Mouse (Mus musculus): ENCODE results near the gene Mbd6. TPM values are rescaled to one million over a fixed set of nuclear protein-coding genes. Genes with fewer than 3 reads are reported as not detected.

Mbd6 gene
- total and polyA plus RNA-seq, 3 experiments: 4.1 to 239 (median 107) TPM

DNA sequence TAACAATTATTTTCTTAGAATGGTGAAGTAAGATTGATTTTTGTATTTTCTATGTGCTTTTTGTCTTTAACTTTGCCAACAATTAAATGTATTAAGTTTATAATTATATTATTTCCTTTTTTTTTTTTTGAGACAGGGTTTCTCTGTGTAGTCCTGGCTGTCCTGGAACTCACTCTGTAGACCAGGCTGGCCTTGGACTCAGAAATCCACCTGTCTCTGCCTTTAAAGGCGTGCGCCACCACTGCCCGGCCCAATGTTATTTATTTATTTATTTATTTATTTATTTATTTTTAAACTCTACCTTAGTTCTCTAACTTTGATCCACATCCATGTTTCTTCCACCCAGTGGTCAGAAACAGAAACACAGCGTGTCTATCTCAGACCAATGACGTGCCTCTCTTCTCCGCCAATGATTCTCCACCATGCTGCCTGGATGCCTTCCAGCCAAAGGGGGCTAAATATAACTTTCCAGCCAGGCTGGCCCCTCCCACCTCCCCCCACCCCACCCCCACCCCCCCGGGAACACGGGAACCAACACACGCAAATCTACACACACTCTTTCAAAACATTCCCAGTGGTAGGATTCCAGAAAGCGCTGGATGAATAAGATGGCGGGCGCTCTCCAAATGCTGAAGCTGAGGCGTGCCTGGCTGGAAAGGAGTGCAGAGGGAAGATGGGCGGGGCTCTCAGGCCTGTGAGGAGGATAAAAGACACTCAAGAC lies 33.0 kb downstream of the Mbd6 start:
- Histone ChIP-seq H3K9me3 (replicated peaks) (no peaks in the 10 kb centered on the region), H3K4me3 (ENCODE audit: low read depth, low read length) (no peak overlapping the region), H3K27me3 (ENCODE audit: insufficient read depth, low read length) (peaks cover 64% of the 10 kb centered on the region), H3K4me1 (ENCODE audit: insufficient read depth, low read depth, low read length) (peaks cover 3% of the 10 kb centered on the region), H3K36me3 (replicated peaks) (no peaks in the 10 kb centered on the region)
- TF ChIP-seq POLR2AphosphoS5 (IDR thresholded peaks at IDR 0.05; ENCODE audit: insufficient replicate concordance, low read depth, low read length) (no peak), GATA2 (IDR thresholded peaks at IDR 0.05; ENCODE audit: borderline replicate concordance, low read depth, low read length) (no peak), CTCF (IDR thresholded peaks at IDR 0.05; ENCODE audit: low read depth, low read length) (no peak), TAL1 (conservative IDR thresholded peaks at IDR 0.05; ENCODE audit: low read depth, low read length) (no peak), GATA1 (IDR thresholded peaks at IDR 0.05; ENCODE audit: borderline replicate concordance, low read length) (no peak)
- peak; percentile 18 for DNase-seq (ENCODE audit: low spot score)
- no peak for ATAC-seq (ENCODE audit: extremely low read depth, insufficient number of reproducible peaks, low FRiP score, poor library complexity, severe bottlenecking)

DNA sequence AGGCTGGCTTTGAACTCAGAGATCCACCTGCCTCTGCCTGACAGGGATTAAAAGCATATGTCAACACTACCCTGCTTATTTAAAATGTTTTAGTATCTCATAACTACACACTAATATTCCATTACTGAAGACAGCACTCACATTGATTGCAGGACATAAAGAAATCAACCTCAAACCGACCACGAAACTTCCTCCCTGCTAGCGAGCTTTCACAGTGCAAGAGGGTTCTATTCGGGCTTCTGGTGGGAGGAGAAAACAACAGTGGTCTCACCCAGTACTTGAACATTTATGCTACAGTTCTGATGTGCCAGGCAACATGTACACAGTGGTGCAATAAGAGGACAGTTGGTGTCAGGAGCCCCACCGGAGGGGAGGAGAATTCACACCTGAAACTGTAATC lies 38.0 kb downstream of the Mbd6 start:
- H3K4me3 ChIP-seq (ENCODE audit: low read depth, low read length): no peak overlapping the region
- H3K27me3 ChIP-seq (ENCODE audit: insufficient read depth, low read length): peaks cover 58% of the 10 kb centered on the region
- no peaks in the 10 kb centered on the region for H3K4me1 ChIP-seq (ENCODE audit: insufficient read depth, low read depth, low read length)
- ATAC-seq (ENCODE audit: extremely low read depth, insufficient number of reproducible peaks, low FRiP score, poor library complexity, severe bottlenecking) (no peak), DNase-seq (ENCODE audit: low spot score) (no peak)
- no peaks in the 10 kb centered on the region for H3K9me3 ChIP-seq (replicated peaks)
- TF ChIP-seq CTCF (IDR thresholded peaks at IDR 0.05; ENCODE audit: low read depth, low read length) (no peak), GATA1 (IDR thresholded peaks at IDR 0.05; ENCODE audit: borderline replicate concordance, low read length) (no peak), POLR2AphosphoS5 (IDR thresholded peaks at IDR 0.05; ENCODE audit: insufficient replicate concordance, low read depth, low read length) (no peak), GATA2 (IDR thresholded peaks at IDR 0.05; ENCODE audit: borderline replicate concordance, low read depth, low read length) (no peak), TAL1 (conservative IDR thresholded peaks at IDR 0.05; ENCODE audit: low read depth, low read length) (no peak)
- no peaks in the 10 kb centered on the region for H3K36me3 ChIP-seq (replicated peaks)

DNA sequence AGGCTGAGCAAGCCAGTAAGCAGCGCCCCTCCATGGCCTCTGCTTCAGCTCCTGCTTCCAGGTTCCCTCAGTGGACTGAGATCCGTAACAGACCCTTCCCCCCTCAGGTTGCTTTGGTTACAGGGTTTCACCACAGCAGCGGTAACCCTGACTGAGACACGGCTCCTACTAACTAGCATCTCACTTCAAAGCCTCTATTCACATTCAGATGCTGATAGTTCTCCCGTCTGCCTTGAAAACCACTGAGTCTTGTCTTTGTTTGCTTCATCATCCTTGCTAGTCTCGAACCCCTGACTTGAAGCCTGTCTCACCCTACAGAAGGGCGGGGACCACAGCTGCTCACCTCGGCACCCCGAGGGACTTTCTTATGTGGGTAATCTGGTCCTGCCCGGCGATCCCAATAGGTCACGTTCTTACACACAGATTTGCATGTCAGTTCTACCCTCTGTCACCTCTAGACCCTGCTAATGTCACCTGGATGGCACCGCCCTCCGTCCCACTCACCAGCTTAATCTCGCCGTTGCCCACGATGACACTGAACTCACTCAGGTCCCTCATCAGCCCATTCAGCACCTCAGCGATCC lies 50.5 kb downstream of the Mbd6 start:
- no peak for ATAC-seq (ENCODE audit: extremely low read depth, insufficient number of reproducible peaks, low FRiP score, poor library complexity, severe bottlenecking)
- Histone ChIP-seq H3K9me3 (replicated peaks) (peaks cover 6% of the 10 kb centered on the region), H3K27me3 (ENCODE audit: insufficient read depth, low read length) (peaks cover 72% of the 10 kb centered on the region)

DNA sequence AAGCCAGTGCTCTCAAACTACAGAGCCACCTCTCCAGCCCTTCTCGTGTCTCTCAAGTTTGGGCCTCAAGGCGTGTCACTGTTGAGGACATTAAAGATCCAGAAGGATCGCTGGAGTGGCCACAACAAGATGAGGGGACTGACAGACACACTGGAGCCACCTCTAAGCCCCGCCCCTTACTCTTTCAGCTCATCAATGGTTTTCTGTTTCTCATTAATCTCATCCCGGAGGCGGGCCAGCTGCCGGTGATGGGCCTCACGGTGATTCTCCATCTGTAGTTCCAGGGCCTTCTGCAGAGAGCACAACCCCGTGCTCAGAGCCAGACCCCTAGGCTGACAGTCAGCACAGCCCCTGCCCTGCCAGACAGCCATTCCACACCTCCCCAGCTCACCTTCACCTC lies 52.3 kb downstream of the Mbd6 start:
- TF ChIP-seq GATA2 (IDR thresholded peaks at IDR 0.05; ENCODE audit: borderline replicate concordance, low read depth, low read length): no peak
- TF ChIP-seq GATA1 (IDR thresholded peaks at IDR 0.05; ENCODE audit: borderline replicate concordance, low read length): no peak
- no peak for TF ChIP-seq TAL1 (conservative IDR thresholded peaks at IDR 0.05; ENCODE audit: low read depth, low read length)
- TF ChIP-seq POLR2AphosphoS5 (IDR thresholded peaks at IDR 0.05; ENCODE audit: insufficient replicate concordance, low read depth, low read length): no peak
- no peak for TF ChIP-seq CTCF (IDR thresholded peaks at IDR 0.05; ENCODE audit: low read depth, low read length)
- no peak overlapping the region for H3K4me3 ChIP-seq (ENCODE audit: low read depth, low read length)
- peaks cover 62% of the 10 kb centered on the region for H3K27me3 ChIP-seq (ENCODE audit: insufficient read depth, low read length)
- DNase-seq (ENCODE audit: low spot score) (no peak), ATAC-seq (ENCODE audit: extremely low read depth, insufficient number of reproducible peaks, low FRiP score, poor library complexity, severe bottlenecking) (no peak)
- peaks cover 6% of the 10 kb centered on the region for H3K9me3 ChIP-seq (replicated peaks)
- H3K4me1 ChIP-seq (ENCODE audit: insufficient read depth, low read depth, low read length): peaks cover 14% of the 10 kb centered on the region
- no peaks in the 10 kb centered on the region for H3K36me3 ChIP-seq (replicated peaks)

More for the DNA sequence above, 50.5 kb downstream of the Mbd6 start:
- no peak for TF ChIP-seq GATA1 (IDR thresholded peaks at IDR 0.05; ENCODE audit: borderline replicate concordance, low read length)
- no peak for TF ChIP-seq GATA2 (IDR thresholded peaks at IDR 0.05; ENCODE audit: borderline replicate concordance, low read depth, low read length)
- Histone ChIP-seq H3K36me3 (replicated peaks) (no peaks in the 10 kb centered on the region), H3K4me1 (ENCODE audit: insufficient read depth, low read depth, low read length) (peaks cover 7% of the 10 kb centered on the region), H3K4me3 (ENCODE audit: low read depth, low read length) (no peak overlapping the region)
- no peak for DNase-seq (ENCODE audit: low spot score)

DNA sequence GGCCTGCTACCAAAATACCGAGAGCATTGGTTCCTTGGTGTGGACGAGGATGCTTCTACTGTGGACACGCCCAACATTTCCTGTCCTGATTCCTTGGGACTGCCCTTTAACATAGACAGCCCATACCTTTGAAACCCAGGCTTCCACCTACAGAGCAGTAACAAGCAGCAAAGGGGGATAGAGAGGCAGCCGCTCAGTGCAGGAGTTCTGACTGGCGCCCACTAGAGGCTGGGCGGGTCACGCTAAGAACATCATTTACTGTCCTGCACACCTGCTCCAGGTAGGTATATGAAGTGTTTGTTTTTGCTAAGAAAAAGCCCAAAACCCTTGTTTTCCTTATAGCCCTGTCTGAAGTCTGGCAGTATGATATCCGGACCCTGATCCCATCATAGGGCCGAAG lies 55.7 kb downstream of the Mbd6 start:
- no peaks in the 10 kb centered on the region for H3K36me3 ChIP-seq (replicated peaks)
- no peak overlapping the region for H3K4me3 ChIP-seq (ENCODE audit: low read depth, low read length)
- peaks cover 48% of the 10 kb centered on the region for H3K27me3 ChIP-seq (ENCODE audit: insufficient read depth, low read length)
- DNase-seq (ENCODE audit: low spot score) (no peak), ATAC-seq (ENCODE audit: extremely low read depth, insufficient number of reproducible peaks, low FRiP score, poor library complexity, severe bottlenecking) (no peak)
- H3K4me1 ChIP-seq (ENCODE audit: insufficient read depth, low read depth, low read length): peaks cover 39% of the 10 kb centered on the region
- H3K9me3 ChIP-seq (replicated peaks): peaks cover 6% of the 10 kb centered on the region
- TF ChIP-seq GATA2 (IDR thresholded peaks at IDR 0.05; ENCODE audit: borderline replicate concordance, low read depth, low read length): no peak
- TF ChIP-seq POLR2AphosphoS5 (IDR thresholded peaks at IDR 0.05; ENCODE audit: insufficient replicate concordance, low read depth, low read length): no peak
- no peak for TF ChIP-seq GATA1 (IDR thresholded peaks at IDR 0.05; ENCODE audit: borderline replicate concordance, low read length)
- TF ChIP-seq CTCF (IDR thresholded peaks at IDR 0.05; ENCODE audit: low read depth, low read length): no peak
- no peak for TF ChIP-seq TAL1 (conservative IDR thresholded peaks at IDR 0.05; ENCODE audit: low read depth, low read length)

Other genes starting within 250 kb of the Mbd6 start
Only the 20 nearest of the 25 such genes appear.
- 0.68 and 1.1 TPM in 2 replicates for gene March9, start 228.8 kb downstream of the Mbd6 start, total RNA-seq (2014; fragmentation: Nextera tagmentation)
- 1.2 and 1.3 TPM in 2 replicates for gene March9, start 228.8 kb downstream of the Mbd6 start, total RNA-seq (2017)
- 0.63 and 0.88 TPM in 2 replicates for gene March9, start 228.8 kb downstream of the Mbd6 start, polyA plus RNA-seq (2012)
- gene Cdk4, start 225.5 kb downstream of the Mbd6 start, total RNA-seq (2014; fragmentation: Nextera tagmentation): 532 and 608 TPM in 2 replicates
- 648 and 675 TPM in 2 replicates for gene Cdk4, start 225.5 kb downstream of the Mbd6 start, total RNA-seq (2017)
- 1,726 and 1,826 TPM in 2 replicates for gene Cdk4, start 225.5 kb downstream of the Mbd6 start, polyA plus RNA-seq (2012)
- gene Tspan31, start 218.8 kb downstream of the Mbd6 start, total RNA-seq (2014; fragmentation: Nextera tagmentation): 163 and 186 TPM in 2 replicates
- gene Tspan31, start 218.8 kb downstream of the Mbd6 start, total RNA-seq (2017): 73.6 and 83.9 TPM in 2 replicates
- gene Tspan31, start 218.8 kb downstream of the Mbd6 start, polyA plus RNA-seq (2012): 30.3 and 41.8 TPM in 2 replicates
- gene Agap2, start 213.7 kb downstream of the Mbd6 start, total RNA-seq (2014; fragmentation: Nextera tagmentation): 0.15 and 1.3 TPM in 2 replicates
- gene Agap2, start 213.7 kb downstream of the Mbd6 start, total RNA-seq (2017): under 0.01 and 1.1 TPM in 2 replicates
- 0.07 and 0.26 TPM in 2 replicates for gene Agap2, start 213.7 kb downstream of the Mbd6 start, polyA plus RNA-seq (2012)
- 47.9 and 55.4 TPM in 2 replicates for gene Os9, start 167.9 kb downstream of the Mbd6 start, total RNA-seq (2014; fragmentation: Nextera tagmentation)
- 95.7 and 99.7 TPM in 2 replicates for gene Os9, start 167.9 kb downstream of the Mbd6 start, total RNA-seq (2017)
- gene Os9, start 167.9 kb downstream of the Mbd6 start, polyA plus RNA-seq (2012): 110 and 126 TPM in 2 replicates
- gene B4galnt1, start 123.8 kb downstream of the Mbd6 start, total RNA-seq (2014; fragmentation: Nextera tagmentation): 173 and 188 TPM in 2 replicates
- gene B4galnt1, start 123.8 kb downstream of the Mbd6 start, total RNA-seq (2017): 65.0 and 66.7 TPM in 2 replicates
- 292 and 318 TPM in 2 replicates for gene B4galnt1, start 123.8 kb downstream of the Mbd6 start, polyA plus RNA-seq (2012)
- gene Slc26a10, start 108.4 kb downstream of the Mbd6 start, total RNA-seq (2014; fragmentation: Nextera tagmentation): 8.4 and 10.1 TPM in 2 replicates
- gene Slc26a10, start 108.4 kb downstream of the Mbd6 start, total RNA-seq (2017): 0.58 and 0.98 TPM in 2 replicates
- gene Slc26a10, start 108.4 kb downstream of the Mbd6 start, polyA plus RNA-seq (2012): 0.68 and 0.94 TPM in 2 replicates
- 49.0 and 70.1 TPM in 2 replicates for gene Arhgef25, start 98.9 kb downstream of the Mbd6 start, total RNA-seq (2014; fragmentation: Nextera tagmentation)
- 43.0 and 51.4 TPM in 2 replicates for gene Arhgef25, start 98.9 kb downstream of the Mbd6 start, total RNA-seq (2017)
- gene Arhgef25, start 98.9 kb downstream of the Mbd6 start, polyA plus RNA-seq (2012): 98.4 and 120 TPM in 2 replicates
- gene Dtx3, start 93.3 kb downstream of the Mbd6 start, total RNA-seq (2014; fragmentation: Nextera tagmentation): 318 and 360 TPM in 2 replicates
- 95.8 and 125 TPM in 2 replicates for gene Dtx3, start 93.3 kb downstream of the Mbd6 start, total RNA-seq (2017)
- gene Dtx3, start 93.3 kb downstream of the Mbd6 start, polyA plus RNA-seq (2012): 213 and 260 TPM in 2 replicates
- 136 and 141 TPM in 2 replicates for gene Pip4k2c, start 77.4 kb downstream of the Mbd6 start, total RNA-seq (2014; fragmentation: Nextera tagmentation)
- 126 and 133 TPM in 2 replicates for gene Pip4k2c, start 77.4 kb downstream of the Mbd6 start, total RNA-seq (2017)
- gene Pip4k2c, start 77.4 kb downstream of the Mbd6 start, polyA plus RNA-seq (2012): 130 and 151 TPM in 2 replicates
- 0.10 TPM in 1 of 2 replicates, not detected in the other for gene Kif5a, start 25.7 kb downstream of the Mbd6 start, total RNA-seq (2014; fragmentation: Nextera tagmentation)
- gene Kif5a, start 25.7 kb downstream of the Mbd6 start, total RNA-seq (2017): 0.11 and 0.17 TPM in 2 replicates
- 0.04 and 0.22 TPM in 2 replicates for gene Kif5a, start 25.7 kb downstream of the Mbd6 start, polyA plus RNA-seq (2012)
- gene Dctn2, start 22.6 kb downstream of the Mbd6 start, total RNA-seq (2014; fragmentation: Nextera tagmentation): 135 TPM in 2 replicates
- gene Dctn2, start 22.6 kb downstream of the Mbd6 start, total RNA-seq (2017): 139 and 154 TPM in 2 replicates
- gene Dctn2, start 22.6 kb downstream of the Mbd6 start, polyA plus RNA-seq (2012): 161 and 175 TPM in 2 replicates
- gene Mars, start 22.8 kb upstream of the Mbd6 start, total RNA-seq (2014; fragmentation: Nextera tagmentation): 97.3 and 102 TPM in 2 replicates
- 109 and 144 TPM in 2 replicates for gene Mars, start 22.8 kb upstream of the Mbd6 start, total RNA-seq (2017)
- 104 and 108 TPM in 2 replicates for gene Mars, start 22.8 kb upstream of the Mbd6 start, polyA plus RNA-seq (2012)
- gene Arhgap9, start 32.9 kb upstream of the Mbd6 start, total RNA-seq (2014; fragmentation: Nextera tagmentation): 43.3 and 43.7 TPM in 2 replicates
- gene Arhgap9, start 32.9 kb upstream of the Mbd6 start, total RNA-seq (2017): 89.2 and 100 TPM in 2 replicates
- gene Arhgap9, start 32.9 kb upstream of the Mbd6 start, polyA plus RNA-seq (2012): 54.8 and 59.5 TPM in 2 replicates
- gene Gli1, start 53.0 kb upstream of the Mbd6 start, total RNA-seq (2014; fragmentation: Nextera tagmentation): 0.23 and 0.24 TPM in 2 replicates
- 0.11 TPM in 1 of 2 replicates, not detected in the other for gene Gli1, start 53.0 kb upstream of the Mbd6 start, total RNA-seq (2017)
- gene Gli1, start 53.0 kb upstream of the Mbd6 start, polyA plus RNA-seq (2012): 0.15 and 0.18 TPM in 2 replicates
- gene Inhbe, start 65.4 kb upstream of the Mbd6 start, total RNA-seq (2014; fragmentation: Nextera tagmentation): not detected in 2 replicates
- gene Inhbe, start 65.4 kb upstream of the Mbd6 start, total RNA-seq (2017): 0.06 and 0.11 TPM in 2 replicates
- gene Inhbe, start 65.4 kb upstream of the Mbd6 start, polyA plus RNA-seq (2012): 0.01 TPM in 2 replicates
- not detected in 2 replicates for gene Inhbc, start 81.4 kb upstream of the Mbd6 start, total RNA-seq (2014; fragmentation: Nextera tagmentation)
- 0.05 TPM in 1 of 2 replicates, not detected in the other for gene Inhbc, start 81.4 kb upstream of the Mbd6 start, total RNA-seq (2017)
- not detected in 2 replicates for gene Inhbc, start 81.4 kb upstream of the Mbd6 start, polyA plus RNA-seq (2012)
- gene R3hdm2, start 91.3 kb upstream of the Mbd6 start, total RNA-seq (2014; fragmentation: Nextera tagmentation): 95.6 and 123 TPM in 2 replicates
- 14.8 and 15.6 TPM in 2 replicates for gene R3hdm2, start 91.3 kb upstream of the Mbd6 start, total RNA-seq (2017)
- gene R3hdm2, start 91.3 kb upstream of the Mbd6 start, polyA plus RNA-seq (2012): 97.4 and 119 TPM in 2 replicates
- gene Stac3, start 212.7 kb upstream of the Mbd6 start, total RNA-seq (2014; fragmentation: Nextera tagmentation): 1.2 TPM in 1 of 2 replicates, not detected in the other
- gene Stac3, start 212.7 kb upstream of the Mbd6 start, total RNA-seq (2017): 0.60 and 0.93 TPM in 2 replicates
- 0.07 and 0.17 TPM in 2 replicates for gene Stac3, start 212.7 kb upstream of the Mbd6 start, polyA plus RNA-seq (2012)
- gene Ndufa4l2, start 225.9 kb upstream of the Mbd6 start, total RNA-seq (2014; fragmentation: Nextera tagmentation): 976 and 1,076 TPM in 2 replicates
- gene Ndufa4l2, start 225.9 kb upstream of the Mbd6 start, total RNA-seq (2017): 238 and 262 TPM in 2 replicates
- 1,245 and 1,719 TPM in 2 replicates for gene Ndufa4l2, start 225.9 kb upstream of the Mbd6 start, polyA plus RNA-seq (2012)